Mouse (Mus musculus) spleen, adult 2 months (tissue): ENCODE measurements around the gene Ptprm.
A peak's percentile ranks its signal among the peaks of the same experiment; 100 is the strongest.

Experiments
- CTCF ChIP-seq: fragments of 200-500 bp; IDR thresholded peaks from 2 replicates; pipeline ENCODE4 v1.5.1; 2011; ENCODE audit warnings: mild to moderate bottlenecking, inconsistent platforms; ENCODE audit not compliant: insufficient read depth, insufficient read length, insufficient replicate concordance; ENCODE audit errors: extremely low read depth
- POLR2A ChIP-seq: fragments of 200-500 bp; IDR thresholded peaks from 2 replicates; pipeline ENCODE4 v1.6.1; 2011; ENCODE audit warnings: low read depth, low read length, inconsistent platforms

GRCm38 (mm10) chr17:66680662-66681061 lies 673.6 kb downstream of the Ptprm start:
- peak; percentile 13; the same call in 1 of the 2 replicates for TF ChIP-seq CTCF
- no peak for TF ChIP-seq POLR2A
